Mouse (Mus musculus) heart, embryonic 12.5 days (tissue): Measurements from ENCODE around the gene Med15. TPM values are rescaled to one million over a fixed set of nuclear protein-coding genes. Genes with fewer than 3 reads are reported as not detected.

Source experiments
- ATAC-seq: fragments of 200-750 bp; cut with Nextera tagmentation; 2 replicates; pipeline ENCODE4 v1.8.0; 2017; ENCODE audit warnings: moderate TSS enrichment, moderate library complexity; ENCODE audit not compliant: insufficient number of reproducible peaks, low FRiP score
- H3K27ac ChIP-seq: fragments of 300-500 bp; sonication (generic); 2 replicates; pipeline ENCODE4 v1.5.1; 2016; ENCODE audit warnings: mild to moderate bottlenecking, moderate library complexity; ENCODE audit not compliant: poor library complexity, severe bottlenecking
- H3K27me3 ChIP-seq: fragments of 300-500 bp; sonication (generic); replicated peaks from 2 replicates; pipeline ENCODE4 v1.6.1; 2016; ENCODE audit warnings: mild to moderate bottlenecking, moderate library complexity
- H3K36me3 ChIP-seq: fragments of 300-500 bp; sonication (generic); 2 replicates; pipeline ENCODE4 v1.6.1; 2016; ENCODE audit warnings: mild to moderate bottlenecking, moderate library complexity
- H3K4me1 ChIP-seq: fragments of 300-500 bp; sonication (generic); replicated peaks from 2 replicates; pipeline ENCODE4 v1.6.1; 2016; ENCODE audit warnings: mild to moderate bottlenecking
- H3K4me2 ChIP-seq: fragments of 300-500 bp; sonication (generic); 2 replicates; pipeline ENCODE4 v1.6.1; 2016; ENCODE audit warnings: mild to moderate bottlenecking, moderate library complexity
- H3K4me3 ChIP-seq: fragments of 300-500 bp; sonication (generic); 2 replicates; pipeline ENCODE4 v1.5.1; 2016; ENCODE audit warnings: mild to moderate bottlenecking
- H3K9ac ChIP-seq: fragments of 300-500 bp; sonication (generic); 2 replicates; pipeline ENCODE4 v1.6.1; 2016; ENCODE audit warnings: mild to moderate bottlenecking, moderate library complexity
- H3K9me3 ChIP-seq: fragments of 300-500 bp; sonication (generic); replicated peaks from 2 replicates; pipeline ENCODE4 v1.6.1; 2016; ENCODE audit warnings: mild to moderate bottlenecking, moderate library complexity
- WGBS: fragments of 180-500 bp; shearing (Covaris S2); methylation state at CpG from one replicate; pipeline ENCODE4 v1.1.7; 2016; 5-methylcytosine and 5-hydroxymethylcytosine counted together
- polyA plus RNA-seq: library from polyadenylated mRNA; unstranded; fragments of >200 nt; fragmentation: Nextera tagmentation; extraction: Ambion mirVana; gene quantifications from 2 replicates; pipeline ENCODE4 v1.2.1, GENCODE M21; 2016

Gene Med15
- polyA plus RNA-seq, 1 experiment from 2014 or later = 36.9 TPM

- Histone ChIP-seq H3K27me3 (peaks cover 6% of the 10 kb centered on the region; the same call in 1 of the 2 replicates), H3K27ac (no peak overlapping the region), H3K4me2 (no peak overlapping the region), H3K9ac (no peak overlapping the region), H3K36me3 (no peaks in the 10 kb centered on the region), H3K9me3 (no peaks in the 10 kb centered on the region), H3K4me1 (no peaks in the 10 kb centered on the region; the same call in 1 of the 2 replicates), H3K4me3 (no peak overlapping the region)
- 53% methylated on average over 6 of the region's 6 CpGs for WGBS
- ATAC-seq = no peak
Observed at GRCm38 (mm10) chr16:17732431-17732830, 260 bp downstream of the Med15 start.

DNA sequence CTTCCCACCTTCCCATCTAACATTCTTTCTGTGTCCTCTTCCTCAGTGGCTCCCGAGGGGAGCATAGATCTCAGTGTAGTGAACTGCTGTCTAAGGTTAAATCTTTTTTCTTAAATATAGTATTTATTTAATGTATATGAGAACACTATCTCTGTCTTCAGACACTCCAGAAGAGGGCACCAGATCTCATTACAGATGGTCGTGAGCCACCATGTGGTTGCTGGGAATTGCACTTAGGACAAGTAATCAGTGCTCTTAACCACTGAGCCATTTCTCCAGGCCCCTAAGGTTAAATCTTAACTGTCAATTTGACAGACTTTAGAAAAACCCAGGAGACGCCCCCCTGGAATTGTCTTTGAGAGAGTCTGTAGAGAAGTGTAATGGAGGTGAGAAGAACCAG is 670 bp downstream of the Med15 start:
- no peak overlapping the region for H3K9ac ChIP-seq
- H3K4me3 ChIP-seq = no peak overlapping the region
- H3K4me1 ChIP-seq = peaks cover 3% of the 10 kb centered on the region
- 38% methylated on average over 3 of the region's 3 CpGs for WGBS
- H3K9me3 ChIP-seq = no peaks in the 10 kb centered on the region
- no peak for ATAC-seq
- H3K27ac ChIP-seq = no peak overlapping the region
- no peaks in the 10 kb centered on the region for H3K36me3 ChIP-seq
- no peak overlapping the region for H3K4me2 ChIP-seq
- peaks cover 6% of the 10 kb centered on the region; the same call in 1 of the 2 replicates for H3K27me3 ChIP-seq

GRCm38 (mm10) chr16:17729974-17730373 is 2.7 kb downstream of the Med15 start:
- Histone ChIP-seq H3K4me1 (peaks cover 7% of the 10 kb centered on the region), H3K9me3 (no peaks in the 10 kb centered on the region), H3K4me3 (no peak overlapping the region), H3K27me3 (peaks cover 6% of the 10 kb centered on the region; the same call in 1 of the 2 replicates), H3K4me2 (no peak overlapping the region), H3K27ac (no peak overlapping the region), H3K36me3 (no peaks in the 10 kb centered on the region), H3K9ac (no peak overlapping the region)
- ATAC-seq = no peak

GRCm38 (mm10) chr16:17727179-17727861 is 5.4 kb downstream of the Med15 start:
- H3K27me3 ChIP-seq = no peaks in the 10 kb centered on the region
- H3K4me2 ChIP-seq = peak overlapping the region; percentile 50
- WGBS = 11% methylated on average over 5 of the region's 5 CpGs
- peaks cover 7% of the 10 kb centered on the region for H3K4me1 ChIP-seq
- no peaks in the 10 kb centered on the region for H3K36me3 ChIP-seq
- H3K27ac ChIP-seq = peak overlapping the region; percentile 15; the same call in 1 of the 2 replicates
- no peaks in the 10 kb centered on the region for H3K9me3 ChIP-seq
- H3K9ac ChIP-seq = no peak overlapping the region
- H3K4me3 ChIP-seq = peak overlapping the region; percentile 9; the same call in 1 of the 2 replicates
- ATAC-seq = no peak

- Histone ChIP-seq H3K36me3 (no peaks in the 10 kb centered on the region), H3K27ac (no peak overlapping the region), H3K9ac (no peak overlapping the region), H3K4me1 (peaks cover 23% of the 10 kb centered on the region), H3K9me3 (no peaks in the 10 kb centered on the region), H3K27me3 (no peaks in the 10 kb centered on the region), H3K4me3 (no peak overlapping the region), H3K4me2 (no peak overlapping the region)
- WGBS = 91% methylated on average over 3 of the region's 3 CpGs
- ATAC-seq = no peak
Observed at GRCm38 (mm10) chr16:17724448-17724847, 8.2 kb downstream of the Med15 start.

DNA sequence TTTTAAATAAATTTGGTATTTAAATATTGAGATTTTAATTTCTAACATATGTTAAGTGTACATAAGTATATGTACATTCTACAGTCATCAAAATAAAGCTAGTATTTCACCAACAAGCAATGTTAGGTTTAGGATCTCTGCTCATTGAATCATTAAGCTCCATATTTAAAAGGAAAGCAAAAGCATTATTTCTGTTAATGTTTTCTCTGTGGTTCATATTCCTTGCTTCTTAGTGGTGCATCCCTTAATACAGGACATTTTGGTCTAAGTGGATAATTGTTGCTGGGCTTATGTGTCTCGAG is 9.4 kb downstream of the Med15 start:
- ATAC-seq = no peak
- no peaks in the 10 kb centered on the region for H3K27me3 ChIP-seq
- H3K9me3 ChIP-seq = no peaks in the 10 kb centered on the region
- no peaks in the 10 kb centered on the region for H3K36me3 ChIP-seq
- H3K27ac ChIP-seq = no peak overlapping the region
- peaks cover 25% of the 10 kb centered on the region for H3K4me1 ChIP-seq
- H3K9ac ChIP-seq = no peak overlapping the region
- 66% methylated on average over 1 of the region's 1 CpGs for WGBS
- peak overlapping the region; percentile 91; the same call in 1 of the 2 replicates for H3K4me2 ChIP-seq
- 0 out of 2 replicates have a peak overlapping the region, but pooled peaks have one; percentile 99 for H3K4me3 ChIP-seq

DNA sequence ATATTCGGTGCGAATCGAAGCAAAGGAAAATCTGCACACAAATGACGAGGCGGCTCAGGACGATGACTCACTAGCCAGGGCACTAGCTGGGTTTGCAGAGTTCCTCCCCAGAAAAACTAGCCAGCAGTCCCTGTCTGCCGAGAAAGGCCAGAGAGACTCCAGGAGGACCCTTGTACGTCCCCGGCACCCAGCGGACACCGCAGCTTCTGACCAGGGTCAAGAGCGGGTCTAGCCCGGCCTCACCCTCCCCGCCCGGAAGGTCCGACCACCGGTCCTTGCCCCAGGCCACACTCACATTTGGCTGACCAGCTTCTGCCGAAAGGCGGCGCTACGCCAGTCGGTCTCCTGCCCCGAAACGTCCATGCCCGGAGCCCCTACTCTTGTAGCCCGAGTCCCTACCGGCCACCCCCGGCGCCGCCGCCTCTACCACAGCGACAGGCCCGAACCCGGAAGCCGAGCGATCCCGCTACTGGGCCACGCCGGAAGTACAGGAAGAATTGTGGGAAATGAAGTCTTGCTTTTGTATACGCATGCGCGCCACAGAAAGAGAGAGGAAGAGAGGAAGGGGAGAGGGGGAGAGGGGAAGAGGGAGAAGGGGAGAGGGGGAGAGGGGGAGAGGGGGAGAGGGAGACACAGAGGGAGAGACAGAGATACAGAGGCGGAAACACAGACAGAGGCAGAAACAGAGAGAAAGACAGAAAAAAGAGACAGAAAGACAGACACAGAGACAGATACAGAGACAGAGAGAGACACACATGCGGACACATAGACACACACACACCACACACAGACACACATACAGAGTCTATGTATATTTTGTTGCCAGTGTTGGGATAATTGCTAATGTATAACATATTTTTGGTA is 10.0 kb downstream of the Med15 start:
- WGBS = 2% methylated on average over 44 of the region's 44 CpGs
- ATAC-seq = peak; percentile 89
- Histone ChIP-seq H3K36me3 (no peaks in the 10 kb centered on the region), H3K27me3 (no peaks in the 10 kb centered on the region), H3K27ac (peak overlapping the region; percentile 82), H3K9ac (peak overlapping the region; percentile 96), H3K4me1 (peaks cover 31% of the 10 kb centered on the region), H3K9me3 (no peaks in the 10 kb centered on the region), H3K4me2 (peak overlapping the region; percentile 91), H3K4me3 (peak overlapping the region; percentile 99)

- H3K4me2 ChIP-seq = peak overlapping the region; percentile 91
- H3K27me3 ChIP-seq = no peaks in the 10 kb centered on the region
- H3K4me1 ChIP-seq = peaks cover 34% of the 10 kb centered on the region
- peak overlapping the region; percentile 82 for H3K27ac ChIP-seq
- no peaks in the 10 kb centered on the region for H3K36me3 ChIP-seq
- WGBS = 3% methylated on average over 10 of the region's 10 CpGs
- peak overlapping the region; percentile 99 for H3K4me3 ChIP-seq
- peak; percentile 34; the same call in 1 of the 2 replicates for ATAC-seq
- H3K9ac ChIP-seq = peak overlapping the region; percentile 96
- no peaks in the 10 kb centered on the region for H3K9me3 ChIP-seq
Observed at GRCm38 (mm10) chr16:17721822-17722460, 10.8 kb downstream of the Med15 start.

DNA sequence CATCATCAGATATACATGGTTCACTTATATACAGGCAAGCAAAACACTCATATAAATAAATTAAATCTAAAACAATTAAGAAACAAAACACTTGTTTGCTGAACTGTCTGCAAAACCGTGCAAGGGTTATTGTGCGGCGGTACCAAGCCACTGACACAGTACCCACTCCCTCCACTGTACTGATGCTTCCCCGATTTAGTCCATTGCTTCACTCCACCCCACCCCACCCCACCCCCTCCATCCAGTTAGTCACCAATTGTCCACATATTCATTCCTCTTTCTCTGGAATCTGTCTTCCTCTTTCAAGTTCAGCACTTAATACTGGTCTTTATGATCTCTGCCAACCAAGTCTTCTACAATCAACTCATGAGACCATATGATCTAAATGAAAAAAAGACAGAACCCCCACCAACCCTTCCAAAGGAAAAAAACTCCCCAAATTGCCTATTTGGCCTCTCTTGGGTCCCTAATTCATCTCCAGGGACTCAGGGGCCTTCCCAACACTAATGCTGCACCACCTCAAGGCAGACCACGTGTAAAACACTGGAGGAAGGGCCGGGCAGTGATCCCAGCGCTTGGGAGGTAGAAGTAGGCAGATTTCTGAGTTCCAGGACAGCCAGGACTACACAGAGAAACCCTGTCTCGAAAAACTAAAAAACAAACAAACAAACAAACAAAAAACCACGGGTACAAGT is 11.4 kb downstream of the Med15 start:
- Histone ChIP-seq H3K4me1 (peaks cover 30% of the 10 kb centered on the region), H3K9me3 (no peaks in the 10 kb centered on the region), H3K9ac (peak overlapping the region; percentile 96), H3K27me3 (no peaks in the 10 kb centered on the region), H3K36me3 (no peaks in the 10 kb centered on the region), H3K27ac (no peak overlapping the region), H3K4me3 (peak overlapping the region; percentile 99), H3K4me2 (peak overlapping the region; percentile 91)
- no peak for ATAC-seq
- 66% methylated on average over 9 of the region's 9 CpGs for WGBS

GRCm38 (mm10) chr16:17717791-17718190 is 14.9 kb downstream of the Med15 start:
- H3K36me3 ChIP-seq = no peaks in the 10 kb centered on the region; the same call in 1 of the 2 replicates
- H3K4me3 ChIP-seq = no peak overlapping the region
- no peak for ATAC-seq
- no peak overlapping the region for H3K4me2 ChIP-seq
- WGBS = 87% methylated on average over 1 of the region's 1 CpGs
- peak overlapping the region; percentile 24; the same call in 1 of the 2 replicates for H3K9ac ChIP-seq
- no peaks in the 10 kb centered on the region for H3K27me3 ChIP-seq
- no peaks in the 10 kb centered on the region for H3K9me3 ChIP-seq
- H3K4me1 ChIP-seq = peaks cover 30% of the 10 kb centered on the region
- no peak overlapping the region for H3K27ac ChIP-seq
